Mouse (Mus musculus) ES-Bruce4 (cell line): ENCODE data around the gene Hdac6. TPM values are rescaled to one million over a fixed set of nuclear protein-coding genes. Genes with fewer than 3 reads are reported as not detected.

Experiments
- H3K27ac ChIP-seq: 2 replicates; pipeline ENCODE4 v1.5.1; 2012; ENCODE audit warnings: low read length, inconsistent platforms; ENCODE audit not compliant: insufficient read depth
- H3K27me3 ChIP-seq: 2 replicates; pipeline ENCODE4 v1.6.1; 2012; ENCODE audit warnings: mild to moderate bottlenecking, low read length, inconsistent platforms; ENCODE audit not compliant: control insufficient read depth, poor library complexity, insufficient read depth, severe bottlenecking
- H3K36me3 ChIP-seq: 2 replicates; pipeline ENCODE4 v1.6.1; 2012; ENCODE audit warnings: inconsistent platforms, mild to moderate bottlenecking, low read length, moderate library complexity; ENCODE audit not compliant: control insufficient read depth, poor library complexity, insufficient read depth, severe bottlenecking
- H3K4me1 ChIP-seq: one replicate; pipeline ENCODE4 v1.8.1; 2011; ENCODE audit warnings: low read length; ENCODE audit not compliant: control insufficient read depth, insufficient read depth
- H3K4me3 ChIP-seq: 2 replicates; pipeline ENCODE4 v1.5.1; 2011; ENCODE audit warnings: low read depth, mild to moderate bottlenecking, low read length
- H3K9ac ChIP-seq: 2 replicates; pipeline ENCODE4 v1.6.1; 2012; ENCODE audit warnings: low read depth, mild to moderate bottlenecking, inconsistent platforms; ENCODE audit not compliant: poor library complexity, severe bottlenecking
- H3K9me3 ChIP-seq: replicated peaks from 2 replicates; pipeline ENCODE4 v1.6.1; 2012; ENCODE audit warnings: mild to moderate bottlenecking, low read length, inconsistent platforms; ENCODE audit not compliant: control insufficient read depth, poor library complexity, insufficient read depth, severe bottlenecking
- CTCF ChIP-seq: IDR thresholded peaks from one replicate; pipeline ENCODE4 v1.8.1; 2011; ENCODE audit warnings: low read depth, low read length
- EP300 ChIP-seq: IDR thresholded peaks from 2 replicates; pipeline ENCODE4 v1.6.1; 2011; ENCODE audit warnings: low read depth, low read length; ENCODE audit not compliant: insufficient read depth
- POLR2A ChIP-seq: IDR thresholded peaks from one replicate; pipeline ENCODE4 v1.8.1; 2011; ENCODE audit warnings: low read length; ENCODE audit not compliant: insufficient read depth
- polyA plus RNA-seq: library from polyadenylated mRNA; stranded (reverse); fragments of >200 nt; gene quantifications from 2 replicates; pipeline ENCODE4 v1.2.4, GENCODE M21; 2011; ENCODE audit warnings: low read depth; ENCODE audit not compliant: missing spikeins, insufficient read depth, insufficient read length

Gene Hdac6
- polyA plus RNA-seq: 85.6 and 101 TPM in 2 replicates

- TF ChIP-seq CTCF (no peak), POLR2A (no peak), EP300 (no peak)
- peak within 1 kb of the TSS; percentile 90 for H3K4me3 ChIP-seq
- H3K27ac ChIP-seq: peak within 1 kb of the TSS; percentile 59
- no peaks in the 10 kb centered on the region for H3K9me3 ChIP-seq
- no peaks in the 10 kb centered on the region for H3K27me3 ChIP-seq
- H3K36me3 ChIP-seq: peaks cover 26% of the 10 kb centered on the region
- H3K9ac ChIP-seq: peak within 1 kb of the TSS; percentile 78
- no peaks in the 10 kb centered on the region for H3K4me1 ChIP-seq
These were observed at the start of gene Hdac6 for GRCm38 (mm10) chrX:7947108-7947899. Hdac6 (minus strand) TSS chrX:7947889.

- Histone ChIP-seq H3K27ac (peak overlapping the region; percentile 35), H3K27me3 (no peaks in the 10 kb centered on the region), H3K9me3 (no peaks in the 10 kb centered on the region), H3K9ac (no peak overlapping the region), H3K4me3 (peak overlapping the region; percentile 9; the same call in 1 of the 2 replicates), H3K4me1 (no peaks in the 10 kb centered on the region), H3K36me3 (no peaks in the 10 kb centered on the region)
- TF ChIP-seq CTCF: no peak
- TF ChIP-seq EP300: no peak
- no peak for TF ChIP-seq POLR2A
These were observed 45.5 kb upstream of the Hdac6 start for GRCm38 (mm10) chrX:7993068-7993735.

GRCm38 (mm10) chrX:7992379-7993067 lies 44.8 kb upstream of the Hdac6 start:
- Histone ChIP-seq H3K36me3 (no peaks in the 10 kb centered on the region), H3K9ac (no peak overlapping the region), H3K27me3 (no peaks in the 10 kb centered on the region), H3K9me3 (no peaks in the 10 kb centered on the region), H3K27ac (no peak overlapping the region), H3K4me1 (no peaks in the 10 kb centered on the region), H3K4me3 (no peak overlapping the region)
- TF ChIP-seq CTCF (no peak), EP300 (no peak)

DNA sequence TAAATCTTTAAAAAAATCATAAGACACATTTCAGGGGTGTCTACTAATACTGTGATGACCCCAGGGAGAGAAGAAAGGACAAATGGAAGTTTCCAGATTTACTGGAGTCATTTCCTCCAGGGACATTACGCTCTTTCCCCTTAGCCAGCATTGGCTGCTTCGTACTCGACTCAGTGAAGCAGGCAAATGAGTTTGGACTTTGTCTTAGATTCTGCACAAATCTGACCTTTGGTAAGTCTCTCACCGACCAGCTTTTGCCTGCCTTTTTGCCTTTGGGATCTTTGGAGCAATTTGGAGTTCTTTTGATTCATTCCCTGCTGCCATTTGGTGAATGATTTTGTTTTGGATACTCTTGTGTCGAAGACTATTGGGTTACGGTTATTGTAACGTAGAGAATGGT lies 33.7 kb upstream of the Hdac6 start:
- Histone ChIP-seq H3K4me1 (peaks cover 2% of the 10 kb centered on the region), H3K36me3 (no peaks in the 10 kb centered on the region), H3K9me3 (no peaks in the 10 kb centered on the region), H3K4me3 (no peak overlapping the region), H3K27ac (no peak overlapping the region), H3K27me3 (no peaks in the 10 kb centered on the region), H3K9ac (no peak overlapping the region)
- no peak for TF ChIP-seq EP300
- TF ChIP-seq CTCF: no peak
- TF ChIP-seq POLR2A: no peak

DNA sequence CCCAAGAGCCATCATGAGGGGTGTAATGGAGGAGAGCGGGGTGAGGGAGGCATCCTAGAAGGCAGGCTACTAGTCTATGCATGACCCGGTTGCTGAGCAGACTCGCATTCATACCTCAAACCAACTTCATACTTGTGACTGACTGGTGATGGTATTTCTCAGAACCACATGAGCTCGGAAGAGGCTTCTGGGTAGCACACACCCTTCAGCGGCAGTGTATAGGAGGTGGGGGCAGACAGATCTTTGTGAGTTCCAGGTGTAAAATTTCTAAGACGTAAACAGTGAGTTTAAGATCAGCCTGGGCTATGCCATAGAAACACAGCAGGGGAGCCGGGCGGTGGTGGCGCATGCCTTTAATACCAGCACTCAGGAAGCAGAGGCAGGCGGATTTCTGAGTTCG lies 30.2 kb upstream of the Hdac6 start, which contains the start of gene Gata1:
TSS of gene Gata1 (minus strand) at position 180 of the 400 bp plus-strand sequence.
- TF ChIP-seq CTCF (no peak), EP300 (no peak), POLR2A (no peak)
- H3K27ac ChIP-seq: no peak within 1 kb of the TSS
- no peak within 1 kb of the TSS for H3K9ac ChIP-seq
- H3K4me3 ChIP-seq: no peak within 1 kb of the TSS
- no peaks in the 10 kb centered on the region for H3K36me3 ChIP-seq
- no peaks in the 10 kb centered on the region for H3K27me3 ChIP-seq
- no peaks in the 10 kb centered on the region for H3K9me3 ChIP-seq
- peaks cover 2% of the 10 kb centered on the region for H3K4me1 ChIP-seq
